Mouse (Mus musculus): ENCODE data around the gene Polr2g.
"Not testable (repeated sequence)": the region's sequence is repeated elsewhere in the genome, so short reads cannot be mapped to it uniquely, and the experiment has no call there.

The Polr2g gene

GRCm38 (mm10) chr19:8798264-8798946 lies at the start of gene Polr2g:
Gene Polr2g (minus strand): TSS chr19:8798577.
- DNase-seq: peak; percentile 91

GRCm38 (mm10) chr19:8844371-8845129 lies 46.2 kb upstream of the Polr2g start:
- peak; percentile 90 for DNase-seq

- peak; percentile 38 for DNase-seq
These were observed 44.6 kb upstream of the Polr2g start for GRCm38 (mm10) chr19:8842961-8843360.

- no peak for DNase-seq
These were observed 42.6 kb upstream of the Polr2g start for GRCm38 (mm10) chr19:8841012-8841411.

GRCm38 (mm10) chr19:8839908-8840791 lies 41.8 kb upstream of the Polr2g start:
- peak; percentile 81 for DNase-seq

- no peak for DNase-seq
These were observed 40.9 kb upstream of the Polr2g start, which contains the start of gene Gng3 for GRCm38 (mm10) chr19:8839103-8839907. Gene Gng3 (minus strand): TSS chr19:8839194.

GRCm38 (mm10) chr19:8838041-8838730 lies 39.8 kb upstream of the Polr2g start:
- peak; percentile 33 for DNase-seq

GRCm38 (mm10) chr19:8837251-8837791 lies 38.9 kb upstream of the Polr2g start, which contains the start of gene Bscl2:
Gene Bscl2 (plus strand): TSS chr19:8837467.
- DNase-seq: peak; percentile 82

- not testable (repeated sequence) for DNase-seq
These were observed 38.0 kb upstream of the Polr2g start for GRCm38 (mm10) chr19:8836327-8836726.

- DNase-seq: no peak
These were observed 34.6 kb upstream of the Polr2g start for GRCm38 (mm10) chr19:8832971-8833370.

- DNase-seq: no peak
These were observed 32.9 kb upstream of the Polr2g start for GRCm38 (mm10) chr19:8831262-8831661.

- no peak for DNase-seq
These were observed 32.3 kb upstream of the Polr2g start for GRCm38 (mm10) chr19:8830664-8831063.

GRCm38 (mm10) chr19:8829660-8830059 lies 31.3 kb upstream of the Polr2g start, which contains the start of gene AC129217.1:
Gene AC129217.1 (plus strand): TSS chr19:8829773.
- no peak for DNase-seq

GRCm38 (mm10) chr19:8822696-8823095 lies 24.3 kb upstream of the Polr2g start:
- DNase-seq: no peak

GRCm38 (mm10) chr19:8821146-8821545 lies 22.8 kb upstream of the Polr2g start:
- no peak for DNase-seq

- no peak for DNase-seq
These were observed 22.1 kb upstream of the Polr2g start for GRCm38 (mm10) chr19:8820424-8820956.

GRCm38 (mm10) chr19:8819596-8820423 lies 21.4 kb upstream of the Polr2g start, which contains the start of gene Hnrnpul2:
Gene Hnrnpul2 (plus strand): TSS chr19:8820010.
- DNase-seq: peak; percentile 98

- DNase-seq: peak; percentile 96
These were observed 20.6 kb upstream of the Polr2g start, which contains the start of gene Ttc9c for GRCm38 (mm10) chr19:8818801-8819595. Gene Ttc9c (minus strand): TSS chr19:8819333.

GRCm38 (mm10) chr19:8818301-8818798 lies 20.0 kb upstream of the Polr2g start:
- no peak for DNase-seq
